ENCODE assay signal across 35 mouse cellular contexts in genomic region chr3:123433362-123433761, GRCm38 (mm10). TPM values are rescaled to one million over a fixed set of nuclear protein-coding genes. Genes with fewer than 3 reads are reported as not detected.
"Had no signal": no experiment of that assay in that cellular context is flagged by ENCODE, and none has a peak within 500 bp of the region (broad histone marks: within the 10 kb centered on the region; RNA-seq: fewer than 3 reads in every experiment).

No protein-coding gene starts in this region.

- H3K4me2 ChIP-seq: heart, embryonic 11.5 days; heart, embryonic 12.5 days; heart, embryonic 13.5 days; heart, embryonic 15.5 days; hindbrain, embryonic 12.5 days; hindbrain, embryonic 13.5 days; hindbrain, embryonic 14.5 days; hindbrain, embryonic 15.5 days; intestine, embryonic 15.5 days; kidney, embryonic 15.5 days had no signal

- ATAC-seq: hindbrain, embryonic 16.5 days; hindbrain, postnatal 0 days; inflammation-experienced regulatory T-cells, adult 6 months; intestine, embryonic 15.5 days had no signal

- H3K9me3 ChIP-seq: heart, embryonic 10.5 days; heart, embryonic 12.5 days; heart, embryonic 13.5 days; heart, embryonic 15.5 days; hindbrain, embryonic 10.5 days; hindbrain, embryonic 12.5 days; hindbrain, embryonic 13.5 days; hindbrain, embryonic 15.5 days; intestine, embryonic 15.5 days; kidney, embryonic 15.5 days had no signal

- DNase-seq: heart, postnatal 10 days; heart, postnatal 14 days; heart, postnatal 36 days; heart, postnatal 4 days; kidney, adult 11 months; kidney, adult 18-20 months; kidney, adult 2 months; kidney, adult 8-10 months; kidney, adult 9 months; kidney, postnatal 10 days; kidney, postnatal 14 days; kidney, postnatal 25 days; kidney, postnatal 36 days; kidney, postnatal 4 days; layer of hippocampus, adult 9-11 months; layer of hippocampus, postnatal 36 days had no signal

- H3K9ac ChIP-seq: heart, embryonic 12.5 days; heart, embryonic 13.5 days; heart, embryonic 15.5 days; hindbrain, embryonic 12.5 days; hindbrain, embryonic 13.5 days; hindbrain, embryonic 14.5 days; hindbrain, embryonic 15.5 days; intestine, embryonic 15.5 days; kidney, embryonic 15.5 days had no signal

- H3K36me3 ChIP-seq: heart, embryonic 10.5 days; heart, embryonic 12.5 days; heart, embryonic 13.5 days; heart, embryonic 15.5 days; hindbrain, embryonic 10.5 days; hindbrain, embryonic 12.5 days; hindbrain, embryonic 13.5 days; hindbrain, embryonic 15.5 days; intestine, embryonic 15.5 days; kidney, embryonic 15.5 days had no signal

- H3K4me3 ChIP-seq: heart, embryonic 10.5 days; heart, embryonic 12.5 days; heart, embryonic 13.5 days; heart, embryonic 15.5 days; hindbrain, embryonic 10.5 days; hindbrain, embryonic 12.5 days; hindbrain, embryonic 13.5 days; hindbrain, embryonic 15.5 days; intestine, embryonic 15.5 days; kidney, embryonic 15.5 days; layer of hippocampus, adult 2 months; left cerebral cortex, adult 2 months had no signal

- H3K4me1 ChIP-seq: heart, embryonic 10.5 days; heart, embryonic 12.5 days; hindbrain, embryonic 10.5 days; hindbrain, embryonic 12.5 days; hindbrain, embryonic 13.5 days; hindbrain, embryonic 15.5 days had no signal

- H3K27ac ChIP-seq: heart, embryonic 10.5 days; heart, embryonic 13.5 days; heart, embryonic 15.5 days; hindbrain, embryonic 10.5 days; hindbrain, embryonic 12.5 days; hindbrain, embryonic 13.5 days; hindbrain, embryonic 14.5 days; hindbrain, embryonic 15.5 days; hindbrain, postnatal 0 days; intestine, embryonic 15.5 days; kidney, embryonic 15.5 days; kidney, postnatal 0 days; layer of hippocampus, adult 2 months; left cerebral cortex, adult 2 months had no signal

- H3K27me3 ChIP-seq: heart, embryonic 12.5 days; heart, embryonic 13.5 days; heart, embryonic 15.5 days; hindbrain, embryonic 12.5 days; hindbrain, embryonic 13.5 days; hindbrain, embryonic 15.5 days; intestine, embryonic 15.5 days; kidney, embryonic 15.5 days had no signal

RNA-seq across cellular contexts. Expression of gene Prss12, which starts 13.4 kb away (rescaled TPM):
- total RNA-seq: hematopoietic stem cell, adult 5-6 weeks had no signal
